Mouse (Mus musculus) layer of hippocampus, adult 9-11 months (tissue): ENCODE data around the gene Tmod4.

Experiments used
- DNase-seq: peaks from one replicate; pipeline ENCODE4 v3.0.0; 2022

Tmod4 gene

DNA sequence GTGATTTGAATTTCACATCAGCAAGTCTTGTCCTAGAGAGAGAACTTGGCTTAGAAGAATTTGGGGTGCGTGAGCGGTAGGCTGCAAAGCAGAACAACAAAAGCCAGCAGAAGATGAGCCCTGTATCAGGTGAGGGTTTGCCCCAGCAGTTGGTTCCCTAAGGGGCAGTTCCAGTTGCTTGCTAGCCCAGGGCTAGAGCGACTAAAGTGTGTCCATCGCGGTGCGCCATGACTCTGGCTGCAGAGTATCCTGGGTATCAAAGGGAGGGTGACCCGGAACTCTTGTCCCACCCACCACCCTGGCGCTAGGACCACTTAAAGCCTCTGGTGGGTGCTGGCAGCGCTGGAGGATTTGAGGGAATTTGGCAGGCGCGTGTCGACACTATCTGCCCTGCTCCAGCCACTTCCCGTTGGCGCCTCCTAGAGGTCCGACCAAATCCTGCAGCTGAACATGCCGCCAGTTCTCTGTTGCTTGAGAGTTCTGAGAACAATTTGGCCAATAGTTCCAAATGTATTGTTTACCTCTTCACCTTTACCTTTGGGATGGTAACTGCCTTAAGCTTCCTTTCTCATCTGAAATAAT, 49.8 kb downstream of the Tmod4 start:
- peak; percentile 53 for DNase-seq

DNA sequence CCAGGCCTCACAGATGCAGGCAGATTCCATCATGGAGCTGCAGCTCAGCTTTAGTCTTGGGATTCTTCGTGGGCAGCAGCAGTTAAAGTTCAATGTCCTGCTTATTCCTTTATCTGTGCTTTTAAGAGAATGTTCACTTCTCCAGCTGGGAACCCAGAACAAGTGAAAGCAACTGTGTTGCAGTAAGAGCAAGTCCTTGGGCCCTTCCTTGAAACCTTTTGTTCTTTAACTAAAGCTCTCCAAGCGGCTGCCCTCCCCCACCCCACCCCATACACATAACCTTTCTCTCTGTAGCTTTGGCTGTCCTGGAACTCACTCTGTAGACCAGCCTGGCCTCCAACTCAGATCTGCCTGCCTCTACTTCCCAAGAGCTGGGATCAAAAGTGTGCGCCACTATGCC, 52.2 kb downstream of the Tmod4 start:
- no peak for DNase-seq

DNA sequence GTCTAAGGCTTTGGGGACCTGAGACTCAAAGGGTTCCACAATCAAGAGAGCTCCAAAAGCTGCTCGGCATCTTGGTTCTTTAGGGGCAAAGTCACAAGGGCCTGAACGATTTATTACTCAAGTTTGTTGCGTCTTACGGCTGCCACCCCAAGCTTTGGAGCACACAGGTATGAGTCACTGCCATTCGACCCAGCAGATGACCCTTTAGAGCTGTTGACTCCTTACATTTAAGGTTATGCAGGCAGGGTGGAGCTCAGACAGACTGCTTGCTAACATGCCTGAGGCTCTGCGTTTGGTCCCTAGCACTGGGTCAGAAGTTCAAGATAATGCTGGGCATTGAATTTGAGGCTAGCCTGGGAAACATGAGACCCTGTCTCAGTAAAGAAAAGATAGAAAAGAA, 53.3 kb downstream of the Tmod4 start:
- no peak for DNase-seq
